Comparison of ENCODE assay signal across 9 mouse cellular contexts in genomic region chr6:37642701-37643121, GRCm38 (mm10).
DNase-seq lines count a peak whose midpoint lies in the region; ATAC-seq and TF ChIP-seq lines count a peak whose summit lies in the region.
"Had no signal": no experiment of that assay in that cellular context is flagged by ENCODE, and none has a peak within 500 bp of the region (broad histone marks: within the 10 kb centered on the region; RNA-seq: fewer than 3 reads in every experiment).

No protein-coding gene starts in this region.

- peak overlapping the region; percentile 56 for H3K4me2 ChIP-seq in heart, embryonic 12.5 days
- H3K4me2 ChIP-seq in forebrain, embryonic 13.5 days = peak overlapping the region; percentile 53

- no peak for DNase-seq in heart, adult 9 months (ENCODE audit: low spot score in 2 of 2)
- DNase-seq in brain, embryonic 14.5 days (ENCODE audit: low read depth) = peak; percentile 96
- peak; percentile 27 to 35 for DNase-seq in left cerebral cortex, adult 2 months (ENCODE audit: extremely low spot score in 1 of 2, low spot score in 2 of 2)
- peak; percentile 96 for DNase-seq in retina, postnatal 1 day
- DNase-seq in urinary bladder, adult 18-20 months (ENCODE audit: low spot score in 2 of 2) = no peak

- ATAC-seq in heart, embryonic 12.5 days (ENCODE audit: insufficient number of reproducible peaks, low FRiP score) = peak; percentile 71; the same call in 1 of the 2 replicates
- ATAC-seq in forebrain, embryonic 13.5 days = peak; percentile 92
- ATAC-seq in erythroblast, adult 5-6 weeks (replicated peaks; ENCODE audit: low FRiP score, poor library complexity, severe bottlenecking) = no peak

- no peak overlapping the region for H3K27ac ChIP-seq in heart, embryonic 12.5 days (ENCODE audit: poor library complexity, severe bottlenecking)
- peak overlapping the region; percentile 75 for H3K27ac ChIP-seq in forebrain, embryonic 13.5 days
- H3K27ac ChIP-seq in left cerebral cortex, adult 2 months = no peak overlapping the region

- intact Hi-C loops in left cerebral cortex, adult 2 months (cut with DNase I) = no loop called here

- H3K36me3 ChIP-seq in heart, embryonic 12.5 days = no peaks in the 10 kb centered on the region
- no peaks in the 10 kb centered on the region for H3K36me3 ChIP-seq in forebrain, embryonic 13.5 days (ENCODE audit: poor library complexity, severe bottlenecking)

- H3K4me3 ChIP-seq in heart, embryonic 12.5 days = peak overlapping the region; percentile 8; the same call in 1 of the 2 replicates
- H3K4me3 ChIP-seq in forebrain, embryonic 13.5 days = peak overlapping the region; percentile 26
- peak overlapping the region; percentile 15; the same call in 1 of the 2 replicates for H3K4me3 ChIP-seq in left cerebral cortex, adult 2 months
- H3K4me3 ChIP-seq: erythroblast, embryonic 14.5 days had no signal

- no peak for TF ChIP-seq CTCF in brain, embryonic 14.5 days (IDR thresholded peaks at IDR 0.05; ENCODE audit: borderline replicate concordance, extremely low read depth, insufficient read depth, insufficient read length)
- no peak for TF ChIP-seq CTCF in left cerebral cortex, adult 2 months (IDR thresholded peaks at IDR 0.05)

- 32% methylated on average over 8 of the region's 8 CpGs for WGBS in heart, embryonic 12.5 days
- WGBS in forebrain, embryonic 13.5 days = 14% methylated on average over 8 of the region's 8 CpGs

- H3K4me1 ChIP-seq in heart, embryonic 12.5 days (replicated peaks) = peaks cover 6% of the 10 kb centered on the region
- peaks cover 20% of the 10 kb centered on the region for H3K4me1 ChIP-seq in forebrain, embryonic 13.5 days

- H3K9me3 ChIP-seq in heart, embryonic 12.5 days (replicated peaks) = no peaks in the 10 kb centered on the region
- no peaks in the 10 kb centered on the region for H3K9me3 ChIP-seq in forebrain, embryonic 13.5 days (replicated peaks)

- H3K27me3 ChIP-seq in heart, embryonic 12.5 days (replicated peaks) = no peaks in the 10 kb centered on the region
- no peaks in the 10 kb centered on the region for H3K27me3 ChIP-seq in forebrain, embryonic 13.5 days

- no peak overlapping the region for H3K9ac ChIP-seq in heart, embryonic 12.5 days
- H3K9ac ChIP-seq in forebrain, embryonic 13.5 days = peak overlapping the region; percentile 43; the same call in 1 of the 2 replicates

- TF ChIP-seq POLR2A in brain, embryonic 14.5 days (IDR thresholded peaks at IDR 0.05; ENCODE audit: borderline replicate concordance, extremely low read depth, insufficient read depth, insufficient read length, poor library complexity, severe bottlenecking) = peak; percentile 10; the same call in 1 of the 2 replicates

Comparison
In these comparisons a context has a peak if more than half of its experiments do, and no peak if none do; other contexts are left out.
1. DNase-seq: peak in brain, embryonic 14.5 days (single experiment), left cerebral cortex, adult 2 months (2 of 2) and retina, postnatal 1 day (single experiment); none in heart, adult 9 months (0 of 2) and urinary bladder, adult 18-20 months (0 of 2).
2. Peak in every context shown above with its lines, with median percentiles within 50 percentile points of each other: H3K4me3 ChIP-seq.